Mouse (Mus musculus) CH12.LX (cell line): ENCODE data around the gene Dlk2.

Experiments used
- CHD1 ChIP-seq: IDR thresholded peaks from 2 replicates; pipeline ENCODE4 v1.6.1; 2012; ENCODE audit warnings: low read depth, low read length, improper control_type of control experiment, inconsistent platforms
- CTCF ChIP-seq, 2 experiments: IDR thresholded peaks in 1 of 2; conservative IDR thresholded peaks in 1 of 2; 2 replicates each; pipeline ENCODE4 v1.5.1; 2011 to 2012; ENCODE audit warnings: low read depth in 2 of 2, low read length in 2 of 2, improper control_type of control experiment in 1 of 2, inconsistent platforms in 1 of 2, mild to moderate bottlenecking in 1 of 2, moderate library complexity in 1 of 2
- JUN ChIP-seq: IDR thresholded peaks from 2 replicates; pipeline ENCODE4 v1.6.1; 2011; ENCODE audit warnings: low read depth, mild to moderate bottlenecking, low read length, improper control_type of control experiment, moderate library complexity; ENCODE audit not compliant: insufficient read depth
- NELFE ChIP-seq: IDR thresholded peaks from 2 replicates; pipeline ENCODE4 v1.6.1; 2011; ENCODE audit warnings: low read depth, low read length, improper control_type of control experiment
- POLR2A ChIP-seq: IDR thresholded peaks from 2 replicates; pipeline ENCODE4 v1.6.1; 2011; ENCODE audit warnings: low read depth, mild to moderate bottlenecking, improper control_type of control experiment, low read length
- ZC3H11A ChIP-seq: IDR thresholded peaks from 2 replicates; pipeline ENCODE4 v1.6.1; 2012; ENCODE audit warnings: low read depth, mild to moderate bottlenecking, inconsistent platforms, low read length, improper control_type of control experiment

GRCm38 (mm10) chr17:46266986-46267385 lies 30.2 kb upstream of the Dlk2 start:
- TF ChIP-seq CTCF (conservative IDR thresholded peaks at IDR 0.05 in 1 of 2, IDR thresholded peaks at IDR 0.05 in 1 of 2; ENCODE audit: low read depth in 2 of 2, low read length in 2 of 2) (no peak), ZC3H11A (no peak), JUN (no peak), CHD1 (no peak), NELFE (no peak), POLR2A (no peak)
